Mouse (Mus musculus) cortical plate, adult 2 months (tissue): Measurements from ENCODE around the gene Copa.

Experiments used
- CTCF ChIP-seq: fragments of 200-500 bp; IDR thresholded peaks from 2 replicates; pipeline ENCODE4 v1.5.1; 2011; ENCODE audit warnings: mild to moderate bottlenecking, control low read depth, low read length; ENCODE audit not compliant: insufficient read depth; ENCODE audit errors: extremely low read depth
- POLR2A ChIP-seq: fragments of 200-500 bp; IDR thresholded peaks from 2 replicates; pipeline ENCODE4 v1.6.1; 2011; ENCODE audit warnings: mild to moderate bottlenecking, low read length, control low read depth; ENCODE audit not compliant: insufficient read depth; ENCODE audit errors: extremely low read depth

- TF ChIP-seq CTCF (no peak), POLR2A (no peak)
Measured at GRCm38 (mm10) chr1:172061217-172061616, 21.1 kb upstream of the Copa start.
